Mouse (Mus musculus): ENCODE data around the gene 2810021J22Rik.

DNA sequence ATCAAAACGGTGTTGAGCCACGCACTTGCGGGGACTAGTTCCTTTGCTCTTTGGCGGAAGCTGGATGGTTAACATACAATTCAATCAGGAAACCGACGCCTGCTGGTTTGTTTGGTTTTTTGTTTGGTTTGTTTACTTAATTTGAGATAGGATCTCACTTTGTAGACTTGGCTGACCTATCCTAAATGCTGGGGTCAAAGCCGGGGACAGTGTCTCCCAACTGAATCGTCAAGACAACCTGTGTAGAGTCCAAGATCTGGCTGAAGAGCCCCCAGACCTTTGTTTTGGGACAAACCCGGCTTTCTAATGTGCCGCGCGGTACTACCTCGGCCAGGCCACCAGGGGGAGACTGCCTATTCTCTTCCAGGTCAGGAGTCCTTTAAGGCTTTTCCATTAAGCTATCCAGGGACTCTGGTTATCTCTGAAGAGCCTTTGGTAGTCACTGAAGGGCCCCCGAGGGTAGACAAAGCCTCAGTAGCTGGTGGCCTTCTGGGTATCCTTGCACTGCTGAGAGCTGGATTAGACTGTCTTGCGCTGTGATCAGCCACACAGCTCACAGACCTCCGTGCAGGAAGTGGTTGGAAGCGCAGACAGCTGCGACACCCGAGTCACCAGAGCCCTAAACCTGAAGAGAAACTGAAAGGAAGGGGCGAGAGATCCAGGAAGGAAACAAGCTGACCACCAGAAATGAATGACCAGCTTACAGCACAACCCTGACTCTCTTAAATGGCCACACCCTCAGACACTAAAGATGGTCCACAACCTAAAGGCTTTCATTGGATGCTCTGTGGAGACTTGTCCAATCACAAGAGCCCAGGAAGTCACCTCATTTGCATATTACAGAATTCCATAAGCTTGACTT lies 61.0 kb downstream of the 2810021J22Rik start:
- TF ChIP-seq CTCF (IDR thresholded peaks at IDR 0.05; ENCODE audit: borderline replicate concordance, control insufficient read depth, extremely low read depth, insufficient read depth, low read length, poor library complexity), result peak; percentile 92; the same call in 1 of the 2 replicates
- TF ChIP-seq POLR2A (IDR thresholded peaks at IDR 0.05; ENCODE audit: control insufficient read depth, extremely low read depth, insufficient read depth, low read length, poor library complexity), result no peak

All from thymus, adult 2 months (tissue).